Mouse (Mus musculus) lung, embryonic 16.5 days (tissue): ENCODE data around the gene Rbms1. TPM values are rescaled to one million over a fixed set of nuclear protein-coding genes. Genes with fewer than 3 reads are reported as not detected.

Source experiments
- ATAC-seq: fragments of 200-750 bp; cut with Nextera tagmentation; 2 replicates; pipeline ENCODE4 v1.8.0; 2017; ENCODE audit warnings: low read depth, mild to moderate bottlenecking, moderate library complexity
- H3K27ac ChIP-seq: fragments of 300-500 bp; sonication (generic); 2 replicates; pipeline ENCODE4 v1.5.1; 2014; ENCODE audit warnings: mild to moderate bottlenecking, control low read depth, low read length
- H3K27me3 ChIP-seq: fragments of 300-500 bp; sonication (generic); 2 replicates; pipeline ENCODE4 v1.6.1; 2014; ENCODE audit warnings: low read depth, low read length, mixed read lengths; ENCODE audit not compliant: control insufficient read depth, insufficient read depth
- H3K36me3 ChIP-seq: fragments of 300-500 bp; sonication (generic); 2 replicates; pipeline ENCODE4 v1.6.1; 2014; ENCODE audit warnings: low read length; ENCODE audit not compliant: control insufficient read depth, insufficient read depth
- H3K4me1 ChIP-seq: fragments of 300-500 bp; sonication (generic); replicated peaks from 2 replicates; pipeline ENCODE4 v1.6.1; 2014; ENCODE audit warnings: low read length, mixed read lengths; ENCODE audit not compliant: control insufficient read depth, insufficient read depth
- H3K4me2 ChIP-seq: fragments of 300-500 bp; sonication (generic); 2 replicates; pipeline ENCODE4 v1.6.1; 2014; ENCODE audit warnings: low read depth, low read length, control low read depth
- H3K4me3 ChIP-seq: fragments of 300-500 bp; sonication (generic); 2 replicates; pipeline ENCODE4 v1.5.1; 2014; ENCODE audit warnings: mild to moderate bottlenecking, low read length, control low read depth
- H3K9ac ChIP-seq: fragments of 300-500 bp; sonication (generic); 2 replicates; pipeline ENCODE4 v1.6.1; 2014; ENCODE audit warnings: low read length, control low read depth
- H3K9me3 ChIP-seq: fragments of 300-500 bp; sonication (generic); 2 replicates; pipeline ENCODE4 v1.6.1; 2016; ENCODE audit warnings: low read length; ENCODE audit not compliant: control insufficient read depth
- WGBS: fragments of 180-500 bp; shearing (Covaris S2); extraction: QIAGEN DNeasy Blood & Tissue Kit; methylation state at CpG from one replicate; pipeline ENCODE4 v1.1.7; 2014; 5-methylcytosine and 5-hydroxymethylcytosine counted together
- polyA plus RNA-seq: library from polyadenylated mRNA; unstranded; fragments of >200 nt; fragmentation: Nextera tagmentation; extraction: Ambion mirVana; gene quantifications from 2 replicates; pipeline ENCODE4 v1.2.1, GENCODE M21; 2015

Rbms1 gene
- polyA plus RNA-seq, 1 experiment from 2014 or later: 129 TPM

DNA sequence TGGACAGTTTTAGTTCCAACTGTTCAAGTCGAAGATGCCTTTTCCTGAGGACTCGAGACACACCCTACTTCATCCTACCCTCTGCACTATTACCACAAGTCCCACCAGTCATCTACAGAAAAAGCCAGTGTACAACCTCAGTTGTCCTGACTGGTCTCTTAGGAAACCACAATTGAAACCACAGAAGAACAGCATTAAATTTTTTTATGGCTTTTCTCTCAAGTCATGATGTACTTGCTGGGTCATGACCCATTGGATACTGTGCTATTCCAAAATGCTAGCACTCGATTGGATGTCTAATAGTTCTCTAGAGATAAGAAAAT, 80.0 kb downstream of the Rbms1 start:
- no peak for ATAC-seq
- Histone ChIP-seq H3K27me3 (no peaks in the 10 kb centered on the region), H3K9ac (no peak overlapping the region), H3K4me1 (peaks cover 47% of the 10 kb centered on the region), H3K27ac (no peak overlapping the region), H3K36me3 (no peaks in the 10 kb centered on the region), H3K4me3 (no peak overlapping the region), H3K4me2 (no peak overlapping the region), H3K9me3 (no peaks in the 10 kb centered on the region)
- 50% methylated on average over 3 of the region's 3 CpGs for WGBS

DNA sequence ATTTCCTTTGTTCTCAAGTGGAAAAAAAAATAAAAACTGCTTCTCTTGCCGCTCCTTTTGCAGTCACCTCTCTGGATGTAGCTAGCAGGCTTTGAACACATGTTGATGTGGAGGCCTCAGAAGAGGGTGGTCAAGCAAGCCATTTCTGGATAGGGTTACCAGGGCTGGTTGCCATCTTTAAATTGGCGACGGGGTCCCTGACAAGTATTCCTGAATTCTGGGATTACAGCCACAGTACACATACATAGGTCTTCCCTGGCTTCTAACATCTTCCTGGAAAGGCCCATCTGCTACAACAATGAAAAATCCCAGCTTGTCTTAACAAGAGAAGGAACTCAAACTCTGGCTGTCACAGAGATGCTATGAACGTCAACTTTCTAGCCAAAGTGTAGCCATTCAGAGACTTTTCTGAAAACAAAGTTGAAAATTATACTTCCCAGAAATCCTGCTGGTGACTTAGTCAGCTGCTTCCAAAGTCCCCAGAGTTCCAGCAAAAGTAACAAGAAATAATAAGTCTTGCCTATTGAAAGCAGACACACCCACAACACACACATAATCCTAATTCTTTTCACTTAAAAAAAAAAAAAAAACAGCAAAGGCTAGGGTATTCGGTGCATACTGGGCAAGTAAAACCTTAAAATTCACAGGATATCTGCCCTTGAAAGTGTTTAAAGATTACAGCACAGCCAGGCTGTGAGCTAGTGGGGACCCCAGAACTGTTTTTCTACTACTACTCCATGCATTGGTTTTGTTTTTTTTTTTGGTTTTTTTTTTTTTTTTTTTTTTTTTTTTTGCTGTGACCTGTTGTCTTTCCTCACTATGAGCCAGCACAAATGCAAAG, 80.6 kb downstream of the Rbms1 start:
- Histone ChIP-seq H3K27ac (peak overlapping the region; percentile 95), H3K9ac (peak overlapping the region; percentile 11; the same call in 1 of the 2 replicates), H3K36me3 (no peaks in the 10 kb centered on the region), H3K4me2 (no peak overlapping the region), H3K9me3 (no peaks in the 10 kb centered on the region), H3K4me1 (peaks cover 52% of the 10 kb centered on the region), H3K27me3 (no peaks in the 10 kb centered on the region), H3K4me3 (no peak overlapping the region)
- ATAC-seq: no peak
- 32% methylated on average over 5 of the region's 5 CpGs for WGBS

DNA sequence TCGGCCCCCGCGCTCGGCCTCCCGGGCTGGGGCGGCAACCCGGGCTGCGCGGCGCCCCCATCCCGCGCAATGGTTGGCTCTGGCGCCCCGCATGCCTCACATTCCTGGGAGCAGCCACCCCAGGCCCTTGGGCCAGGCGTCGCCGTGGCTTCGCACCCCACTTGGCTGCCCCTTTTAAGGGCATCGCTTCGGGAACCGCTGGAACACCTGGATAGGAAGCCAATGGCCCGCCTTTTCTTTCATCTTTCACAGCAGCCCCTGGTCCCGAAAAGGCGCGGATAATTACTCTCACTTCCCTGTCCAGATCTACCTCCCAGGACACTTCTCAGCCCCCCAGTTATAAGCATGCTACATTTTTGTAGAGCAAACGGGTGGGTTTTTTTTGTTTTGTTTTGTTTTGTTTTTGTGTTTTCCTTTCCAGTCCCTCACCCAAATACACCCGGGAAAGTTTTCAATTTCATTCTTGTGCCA, 81.4 kb downstream of the Rbms1 start:
- peak overlapping the region; percentile 100 for H3K4me3 ChIP-seq
- H3K4me1 ChIP-seq: peaks cover 60% of the 10 kb centered on the region
- no peaks in the 10 kb centered on the region for H3K27me3 ChIP-seq
- peak overlapping the region; percentile 100 for H3K9ac ChIP-seq
- peak overlapping the region; percentile 83 for H3K4me2 ChIP-seq
- 1% methylated on average over 15 of the region's 27 CpGs for WGBS
- ATAC-seq: no peak
- no peaks in the 10 kb centered on the region for H3K36me3 ChIP-seq
- peak overlapping the region; percentile 95 for H3K27ac ChIP-seq
- H3K9me3 ChIP-seq: no peaks in the 10 kb centered on the region

DNA sequence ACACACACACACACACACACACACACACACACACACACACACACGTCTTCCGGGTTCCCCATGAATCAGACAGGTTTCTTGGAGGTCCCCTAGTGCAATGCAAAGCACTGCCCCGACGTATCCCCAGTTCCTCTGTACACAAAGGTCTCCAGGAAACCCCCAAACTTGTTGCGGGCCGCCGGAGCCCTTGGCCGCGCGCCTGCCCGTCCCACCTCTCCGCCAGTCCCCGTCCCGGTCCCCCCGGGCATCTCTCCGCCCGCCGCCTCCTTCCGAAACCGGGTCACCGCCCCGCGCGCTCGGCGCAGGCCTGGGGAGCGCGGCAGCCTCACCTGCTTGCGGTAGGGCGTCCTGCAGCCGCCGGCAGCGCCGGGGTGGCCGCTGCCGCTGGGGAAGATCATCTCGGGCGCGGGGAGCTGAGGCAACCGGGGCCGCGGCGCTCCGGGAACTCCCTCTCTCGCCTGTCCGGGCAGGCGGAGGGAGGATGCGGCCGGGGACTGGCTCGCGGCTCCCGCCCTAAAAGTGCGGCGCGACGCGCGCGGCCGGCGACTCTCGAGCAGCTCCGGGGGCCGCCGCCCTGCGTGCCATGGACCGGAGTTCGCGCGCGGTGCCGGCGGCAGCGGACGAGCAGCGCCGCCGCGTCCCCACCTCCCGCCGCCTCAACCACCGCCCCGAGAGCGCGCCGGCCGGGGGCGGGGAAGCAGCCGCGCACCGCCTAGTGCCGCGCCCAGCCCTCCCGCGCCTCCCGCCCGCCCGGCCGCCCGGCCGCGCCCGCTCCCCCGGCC, 82.0 kb downstream of the Rbms1 start:
- Histone ChIP-seq H3K9ac (peak overlapping the region; percentile 100), H3K9me3 (no peaks in the 10 kb centered on the region), H3K27me3 (no peaks in the 10 kb centered on the region), H3K4me3 (peak overlapping the region; percentile 100), H3K27ac (peak overlapping the region; percentile 95), H3K4me1 (peaks cover 64% of the 10 kb centered on the region), H3K4me2 (peak overlapping the region; percentile 83), H3K36me3 (no peaks in the 10 kb centered on the region)
- ATAC-seq: peak; percentile 94
- 1% methylated on average over 46 of the region's 104 CpGs for WGBS

DNA sequence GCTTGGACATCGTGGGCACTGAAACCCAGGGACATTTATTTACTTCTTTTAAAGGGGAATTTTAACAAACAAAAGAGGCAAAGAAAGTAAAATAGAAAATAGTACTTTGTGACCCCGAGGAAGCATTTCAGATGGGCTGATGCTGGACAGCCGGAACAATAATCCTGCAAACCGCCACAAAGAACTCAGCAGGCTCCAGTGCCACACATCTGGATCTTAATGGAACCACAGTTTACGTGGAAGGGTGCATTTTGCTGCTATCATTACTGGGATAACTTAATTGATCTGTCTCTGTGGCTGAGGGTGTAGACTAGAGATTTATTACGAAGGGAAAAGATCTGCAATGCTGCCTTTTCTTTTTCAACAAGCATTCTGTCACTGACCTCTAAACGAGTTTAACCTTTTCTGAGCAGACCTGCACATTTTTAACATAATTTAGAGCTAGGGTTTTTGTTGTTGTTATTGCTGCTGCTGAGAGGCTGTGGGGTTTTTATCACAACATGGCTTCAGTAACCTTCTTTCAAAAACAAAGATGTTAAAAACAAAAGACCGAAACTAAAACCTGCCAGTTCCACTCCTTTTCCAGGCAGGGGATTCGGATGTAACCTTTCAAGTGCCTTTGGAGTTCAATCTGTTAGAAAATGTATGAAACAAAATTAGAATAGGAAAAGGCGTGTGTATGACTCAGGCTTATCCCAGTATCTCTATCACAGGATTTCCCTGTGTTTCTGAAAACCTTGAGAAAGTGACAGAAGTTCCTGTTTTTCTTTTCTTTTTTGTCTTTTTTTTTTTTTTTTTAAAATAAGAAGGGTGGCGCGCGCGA, 82.8 kb downstream of the Rbms1 start:
- H3K9ac ChIP-seq: peak overlapping the region; percentile 100
- peak overlapping the region; percentile 83 for H3K4me2 ChIP-seq
- 5% methylated on average over 14 of the region's 14 CpGs for WGBS
- no peak for ATAC-seq
- H3K27ac ChIP-seq: peak overlapping the region; percentile 95
- H3K27me3 ChIP-seq: no peaks in the 10 kb centered on the region
- peaks cover 66% of the 10 kb centered on the region for H3K4me1 ChIP-seq
- no peaks in the 10 kb centered on the region for H3K9me3 ChIP-seq
- H3K4me3 ChIP-seq: peak overlapping the region; percentile 100
- H3K36me3 ChIP-seq: no peaks in the 10 kb centered on the region

DNA sequence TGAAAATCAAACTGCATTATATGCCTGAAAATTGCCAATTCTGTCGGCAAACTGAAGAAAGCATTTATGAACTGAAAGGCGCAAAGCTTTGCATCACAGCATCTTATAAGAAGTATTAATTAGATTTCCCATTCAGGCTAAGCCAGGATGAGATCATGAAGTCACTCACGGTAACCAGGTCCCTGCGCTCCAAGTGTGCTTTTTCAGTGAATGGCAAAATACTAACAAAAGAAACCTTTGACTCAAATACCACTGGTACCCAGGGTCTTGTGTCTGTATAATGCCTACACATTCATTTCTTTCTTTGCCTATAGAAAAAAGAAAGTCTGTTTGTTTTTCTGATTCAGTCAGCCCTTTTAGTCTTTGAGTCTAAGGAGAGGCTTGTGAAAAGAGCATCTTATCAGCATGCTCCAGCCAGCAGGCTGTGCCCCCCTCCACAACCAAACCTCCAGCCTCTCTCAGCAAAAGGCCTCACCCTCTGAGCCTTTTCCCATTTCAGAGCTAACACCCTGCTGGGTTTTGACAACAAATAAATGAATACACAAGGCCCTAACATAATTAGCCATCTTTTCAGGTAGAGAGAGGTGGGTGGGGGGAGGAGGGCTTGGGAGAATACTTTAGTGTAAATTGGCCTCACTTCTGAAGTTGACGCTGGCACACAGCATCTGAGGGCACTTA, 83.7 kb downstream of the Rbms1 start:
- ATAC-seq: no peak
- Histone ChIP-seq H3K27ac (no peak overlapping the region), H3K9me3 (no peaks in the 10 kb centered on the region), H3K27me3 (no peaks in the 10 kb centered on the region), H3K4me1 (peaks cover 67% of the 10 kb centered on the region), H3K4me3 (peak overlapping the region; percentile 100), H3K9ac (peak overlapping the region; percentile 17), H3K4me2 (peak overlapping the region; percentile 83), H3K36me3 (no peaks in the 10 kb centered on the region)
- WGBS: 53% methylated on average over 5 of the region's 5 CpGs

DNA sequence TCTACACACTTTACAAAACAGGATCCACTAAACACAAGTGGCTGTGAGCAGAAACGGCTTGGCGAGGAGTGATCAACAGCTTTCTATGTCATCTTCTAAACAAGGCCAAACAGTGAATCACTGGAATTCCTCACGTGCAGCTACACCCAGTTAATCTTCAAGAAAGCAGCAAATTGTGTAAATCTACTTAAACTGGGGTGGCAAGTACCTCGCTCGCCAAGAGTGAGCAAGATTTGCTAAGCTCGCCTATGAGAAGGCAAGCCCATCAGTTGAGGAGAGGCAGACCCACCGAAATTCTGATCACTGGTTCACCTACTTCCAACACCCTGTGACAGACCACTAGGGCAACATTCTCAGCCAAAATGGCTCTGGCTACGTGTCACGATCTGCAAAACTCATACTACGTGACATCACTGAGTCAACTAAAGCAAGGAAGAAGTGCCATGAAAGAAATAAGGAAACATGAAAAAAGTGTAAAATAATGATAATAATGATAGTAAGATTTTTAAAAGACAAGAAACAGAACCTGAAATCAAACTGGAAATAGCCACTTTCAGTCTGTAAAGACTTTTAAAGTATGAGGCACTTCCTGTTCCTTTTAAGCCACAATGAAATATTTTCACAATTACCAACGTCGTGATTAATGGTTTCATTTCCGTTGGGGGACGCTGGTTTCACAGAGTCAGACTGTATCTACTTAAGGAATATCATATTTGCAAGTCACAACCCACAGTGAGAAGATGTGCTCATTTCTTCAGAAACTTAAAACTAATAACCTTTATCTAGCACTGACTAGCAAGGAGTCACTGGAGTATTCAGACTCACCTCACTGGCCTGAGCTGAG, 85.2 kb downstream of the Rbms1 start:
- no peak overlapping the region for H3K4me3 ChIP-seq
- WGBS: 32% methylated on average over 14 of the region's 14 CpGs
- peaks cover 66% of the 10 kb centered on the region for H3K4me1 ChIP-seq
- no peak overlapping the region for H3K9ac ChIP-seq
- H3K36me3 ChIP-seq: no peaks in the 10 kb centered on the region
- peak overlapping the region; percentile 30; the same call in 1 of the 2 replicates for H3K27ac ChIP-seq
- ATAC-seq: no peak
- no peaks in the 10 kb centered on the region for H3K27me3 ChIP-seq
- no peaks in the 10 kb centered on the region for H3K9me3 ChIP-seq
- peak overlapping the region; percentile 34; the same call in 1 of the 2 replicates for H3K4me2 ChIP-seq

DNA sequence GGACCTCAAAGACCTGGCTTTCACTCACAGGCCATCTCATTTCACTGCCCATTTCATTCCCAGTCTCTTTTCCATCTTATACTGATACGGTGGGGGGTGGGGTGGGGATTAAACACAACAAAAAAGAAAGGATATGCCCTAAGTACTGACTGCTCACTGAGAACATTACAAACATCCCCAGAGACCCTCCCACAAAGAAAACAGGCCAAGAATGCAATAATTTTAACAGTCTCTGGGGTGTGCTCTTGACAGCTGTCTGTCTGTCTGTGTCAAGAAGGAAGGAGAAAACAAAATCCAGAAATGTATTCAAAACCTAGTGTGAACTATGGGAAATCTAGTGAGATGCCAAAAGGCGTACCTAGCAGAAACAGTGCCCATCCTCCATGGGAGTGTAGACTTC, 86.1 kb downstream of the Rbms1 start:
- no peak overlapping the region for H3K9ac ChIP-seq
- H3K4me1 ChIP-seq: peaks cover 67% of the 10 kb centered on the region
- H3K27ac ChIP-seq: no peak overlapping the region
- H3K4me3 ChIP-seq: no peak overlapping the region
- H3K9me3 ChIP-seq: no peaks in the 10 kb centered on the region
- 0 out of 2 replicates have a peak overlapping the region, but pooled peaks have one; percentile 15 for H3K4me2 ChIP-seq
- ATAC-seq: no peak
- 58% methylated on average over 2 of the region's 2 CpGs for WGBS
- no peaks in the 10 kb centered on the region for H3K36me3 ChIP-seq
- H3K27me3 ChIP-seq: no peaks in the 10 kb centered on the region
